Mouse (Mus musculus) bone marrow, adult 2 months (tissue): Measurements from ENCODE around the gene Tmem230.

Experiments used
- CTCF ChIP-seq: fragments of 200-500 bp; IDR thresholded peaks from 2 replicates; pipeline ENCODE4 v1.5.1; 2011; ENCODE audit warnings: low read length, control low read depth; ENCODE audit not compliant: control insufficient read depth, insufficient read depth
- POLR2A ChIP-seq: fragments of 200-500 bp; IDR thresholded peaks from 2 replicates; pipeline ENCODE4 v1.6.1; 2011; ENCODE audit warnings: low read depth, mild to moderate bottlenecking, control low read depth, low read length, borderline replicate concordance; ENCODE audit not compliant: control insufficient read depth

- TF ChIP-seq CTCF (no peak), POLR2A (no peak)
Measured at GRCm38 (mm10) chr2:132253603-132254002, 6.0 kb upstream of the Tmem230 start.
